Mouse (Mus musculus): Measurements from ENCODE around the gene Igf1r. TPM values are rescaled to one million over a fixed set of nuclear protein-coding genes. Genes with fewer than 3 reads are reported as not detected.

Gene Igf1r
- polyA plus RNA-seq, 1 experiment = 22.7 TPM

- Histone ChIP-seq H3K4me3 (ENCODE audit: insufficient read depth, low read length) (no peak overlapping the region), H3K4me1 (ENCODE audit: control insufficient read depth, insufficient read depth, low read length) (peaks cover 13% of the 10 kb centered on the region), H3K27ac (ENCODE audit: insufficient read depth, low read length) (no peak overlapping the region)
- TF ChIP-seq POLR2A (IDR thresholded peaks at IDR 0.05; ENCODE audit: extremely low read depth, insufficient read depth, low read length) (no peak), CTCF (IDR thresholded peaks at IDR 0.05; ENCODE audit: extremely low read depth, insufficient read depth, low read length) (no peak)
Measured at GRCm38 (mm10) chr7:68111532-68111931, 158.9 kb downstream of the Igf1r start.

DNA sequence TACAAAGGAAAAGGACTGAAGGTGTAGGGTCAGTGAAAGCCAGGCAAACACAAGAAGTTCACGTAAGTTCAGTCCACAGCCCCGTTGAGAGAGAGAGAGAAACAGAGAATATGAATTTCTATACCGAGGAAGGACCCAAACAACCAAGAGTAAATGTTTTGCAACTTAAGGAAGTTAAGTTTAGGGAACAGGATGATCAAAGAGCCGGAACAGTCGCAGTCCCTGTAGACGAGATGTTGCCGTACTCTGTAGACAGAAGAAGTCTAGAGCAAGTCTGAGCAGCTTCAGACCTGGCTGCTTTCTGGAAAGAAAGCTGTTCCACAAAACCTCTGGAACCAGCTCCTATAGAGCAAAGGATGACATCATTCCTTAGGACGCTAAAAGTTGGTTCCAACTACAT lies 160.0 kb downstream of the Igf1r start:
- Histone ChIP-seq H3K4me3 (ENCODE audit: insufficient read depth, low read length) (no peak overlapping the region), H3K4me1 (ENCODE audit: control insufficient read depth, insufficient read depth, low read length) (peaks cover 13% of the 10 kb centered on the region), H3K27ac (ENCODE audit: insufficient read depth, low read length) (no peak overlapping the region)
- TF ChIP-seq POLR2A (IDR thresholded peaks at IDR 0.05; ENCODE audit: extremely low read depth, insufficient read depth, low read length) = no peak
- no peak for TF ChIP-seq CTCF (IDR thresholded peaks at IDR 0.05; ENCODE audit: extremely low read depth, insufficient read depth, low read length)

DNA sequence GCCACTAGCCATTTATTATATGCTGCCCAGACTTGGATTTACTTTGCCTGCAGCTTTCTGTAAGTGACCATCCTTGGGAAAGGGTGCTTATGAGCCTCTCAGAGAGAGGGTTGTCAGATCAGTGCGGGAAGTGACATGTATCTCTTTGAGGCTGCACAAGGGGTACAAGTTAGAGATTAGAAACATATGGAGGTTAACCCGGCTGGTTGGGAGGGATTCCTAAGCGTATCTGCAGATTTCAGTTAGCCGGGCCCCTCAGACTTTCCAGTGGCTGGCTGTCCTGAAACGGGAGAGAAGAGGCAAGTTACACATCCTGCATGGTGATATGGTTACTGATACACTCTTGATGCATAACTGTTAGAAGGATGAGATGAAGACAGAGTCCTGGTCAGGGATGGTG lies 161.7 kb downstream of the Igf1r start:
- H3K27ac ChIP-seq (ENCODE audit: insufficient read depth, low read length) = no peak overlapping the region
- no peak overlapping the region for H3K4me3 ChIP-seq (ENCODE audit: insufficient read depth, low read length)
- TF ChIP-seq POLR2A (IDR thresholded peaks at IDR 0.05; ENCODE audit: extremely low read depth, insufficient read depth, low read length) (no peak), CTCF (IDR thresholded peaks at IDR 0.05; ENCODE audit: extremely low read depth, insufficient read depth, low read length) (no peak)
- peaks cover 10% of the 10 kb centered on the region for H3K4me1 ChIP-seq (ENCODE audit: control insufficient read depth, insufficient read depth, low read length)

DNA sequence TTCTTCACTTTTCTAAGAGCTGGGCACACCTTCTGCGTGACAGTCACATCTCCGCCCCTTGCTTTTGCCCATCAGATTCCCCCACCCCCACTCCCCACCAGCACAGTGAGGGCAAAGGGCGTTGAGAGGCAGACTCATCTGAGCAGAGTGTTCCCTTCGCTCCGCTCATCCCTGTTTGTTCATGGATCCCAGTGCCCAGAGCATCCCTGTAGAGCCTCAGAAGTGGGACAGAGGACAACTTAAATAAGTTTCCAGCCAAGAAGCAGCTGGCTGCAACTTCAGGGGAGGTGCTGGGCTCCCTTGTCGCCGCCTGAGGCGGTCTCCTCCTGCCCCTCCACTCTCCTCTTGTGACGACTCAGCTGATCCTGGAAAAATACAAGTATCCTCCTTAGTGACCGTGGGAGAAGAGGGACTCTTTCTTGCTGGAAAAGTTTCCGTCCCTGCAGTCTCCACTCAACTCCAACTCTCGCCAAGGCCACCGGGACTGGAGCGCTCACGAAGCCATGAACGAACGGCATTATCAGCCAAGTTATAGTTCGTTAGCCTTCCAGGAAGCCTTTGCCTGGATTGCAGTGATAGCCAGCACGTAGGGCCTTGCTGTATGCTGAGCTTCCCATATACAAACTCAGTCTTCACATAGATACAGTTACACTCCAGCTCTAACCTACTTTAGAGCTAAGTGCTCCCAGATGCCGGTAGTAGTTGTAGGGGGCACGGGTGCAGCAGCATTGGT lies 162.5 kb downstream of the Igf1r start:
- H3K4me3 ChIP-seq (ENCODE audit: insufficient read depth, low read length) = no peak overlapping the region
- no peak for TF ChIP-seq POLR2A (IDR thresholded peaks at IDR 0.05; ENCODE audit: extremely low read depth, insufficient read depth, low read length)
- no peak for TF ChIP-seq CTCF (IDR thresholded peaks at IDR 0.05; ENCODE audit: extremely low read depth, insufficient read depth, low read length)
- H3K27ac ChIP-seq (ENCODE audit: insufficient read depth, low read length) = 0 out of 2 replicates have a peak overlapping the region, but pooled peaks have one; percentile 39
- peaks cover 10% of the 10 kb centered on the region for H3K4me1 ChIP-seq (ENCODE audit: control insufficient read depth, insufficient read depth, low read length)

DNA sequence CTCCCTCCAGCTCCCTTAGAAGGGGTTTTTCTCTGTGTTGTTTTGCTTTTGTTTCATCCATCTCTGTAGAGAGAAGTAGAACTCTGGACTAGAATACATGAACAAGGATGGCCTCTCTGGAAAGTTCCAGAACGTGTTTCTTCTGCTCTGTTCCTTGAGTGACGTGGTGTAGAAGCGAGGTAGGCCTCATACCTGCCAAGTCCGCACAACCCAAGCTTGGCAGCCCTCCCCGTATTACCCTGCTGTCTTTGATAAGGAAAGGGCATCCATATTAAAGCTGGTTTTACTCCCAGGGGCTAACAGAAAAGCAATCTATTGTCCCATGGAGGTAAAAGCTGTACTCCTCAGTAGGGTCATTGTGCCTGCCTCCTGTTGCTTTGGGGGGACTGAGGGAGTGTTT lies 164.9 kb downstream of the Igf1r start:
- TF ChIP-seq CTCF (IDR thresholded peaks at IDR 0.05; ENCODE audit: extremely low read depth, insufficient read depth, low read length) (no peak), POLR2A (IDR thresholded peaks at IDR 0.05; ENCODE audit: extremely low read depth, insufficient read depth, low read length) (no peak)
- Histone ChIP-seq H3K27ac (ENCODE audit: insufficient read depth, low read length) (no peak overlapping the region), H3K4me1 (ENCODE audit: control insufficient read depth, insufficient read depth, low read length) (peaks cover 8% of the 10 kb centered on the region; the same call in 1 of the 2 replicates), H3K4me3 (ENCODE audit: insufficient read depth, low read length) (no peak overlapping the region)

DNA sequence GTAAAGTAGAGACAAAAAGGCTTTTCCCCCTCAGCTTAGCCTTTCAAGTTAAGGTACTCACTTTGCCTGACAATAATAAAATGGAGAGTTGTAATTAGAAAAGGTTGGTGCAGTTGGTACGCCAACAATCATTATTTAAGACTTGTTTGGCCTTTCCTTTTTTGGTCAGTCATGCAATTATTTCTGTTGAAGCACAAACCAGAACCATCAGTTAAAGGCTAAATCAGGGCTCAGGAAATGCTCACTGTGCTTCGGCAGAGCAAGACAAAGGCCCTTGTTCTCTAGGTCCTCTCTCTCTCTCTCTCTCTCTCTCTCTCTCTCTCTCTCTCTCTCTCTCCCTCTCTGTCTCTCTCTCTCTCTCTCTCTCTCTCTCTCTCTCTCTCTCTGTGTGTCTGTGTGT lies 165.4 kb downstream of the Igf1r start:
- TF ChIP-seq POLR2A (IDR thresholded peaks at IDR 0.05; ENCODE audit: extremely low read depth, insufficient read depth, low read length) = no peak
- TF ChIP-seq CTCF (IDR thresholded peaks at IDR 0.05; ENCODE audit: extremely low read depth, insufficient read depth, low read length) = no peak
- Histone ChIP-seq H3K4me3 (ENCODE audit: insufficient read depth, low read length) (no peak overlapping the region), H3K27ac (ENCODE audit: insufficient read depth, low read length) (no peak overlapping the region), H3K4me1 (ENCODE audit: control insufficient read depth, insufficient read depth, low read length) (peaks cover 6% of the 10 kb centered on the region; the same call in 1 of the 2 replicates)

- TF ChIP-seq CTCF (IDR thresholded peaks at IDR 0.05; ENCODE audit: extremely low read depth, insufficient read depth, low read length) = no peak
- TF ChIP-seq POLR2A (IDR thresholded peaks at IDR 0.05; ENCODE audit: extremely low read depth, insufficient read depth, low read length) = no peak
- Histone ChIP-seq H3K4me1 (ENCODE audit: control insufficient read depth, insufficient read depth, low read length) (no peaks in the 10 kb centered on the region; the same call in 1 of the 2 replicates), H3K27ac (ENCODE audit: insufficient read depth, low read length) (no peak overlapping the region), H3K4me3 (ENCODE audit: insufficient read depth, low read length) (no peak overlapping the region)
Measured at GRCm38 (mm10) chr7:68119605-68120004, 167.0 kb downstream of the Igf1r start.

GRCm38 (mm10) chr7:68122418-68122817 lies 169.8 kb downstream of the Igf1r start:
- Histone ChIP-seq H3K4me3 (ENCODE audit: insufficient read depth, low read length) (no peak overlapping the region), H3K27ac (ENCODE audit: insufficient read depth, low read length) (no peak overlapping the region), H3K4me1 (ENCODE audit: control insufficient read depth, insufficient read depth, low read length) (no peaks in the 10 kb centered on the region)
- TF ChIP-seq CTCF (IDR thresholded peaks at IDR 0.05; ENCODE audit: extremely low read depth, insufficient read depth, low read length) (no peak), POLR2A (IDR thresholded peaks at IDR 0.05; ENCODE audit: extremely low read depth, insufficient read depth, low read length) (no peak)

DNA sequence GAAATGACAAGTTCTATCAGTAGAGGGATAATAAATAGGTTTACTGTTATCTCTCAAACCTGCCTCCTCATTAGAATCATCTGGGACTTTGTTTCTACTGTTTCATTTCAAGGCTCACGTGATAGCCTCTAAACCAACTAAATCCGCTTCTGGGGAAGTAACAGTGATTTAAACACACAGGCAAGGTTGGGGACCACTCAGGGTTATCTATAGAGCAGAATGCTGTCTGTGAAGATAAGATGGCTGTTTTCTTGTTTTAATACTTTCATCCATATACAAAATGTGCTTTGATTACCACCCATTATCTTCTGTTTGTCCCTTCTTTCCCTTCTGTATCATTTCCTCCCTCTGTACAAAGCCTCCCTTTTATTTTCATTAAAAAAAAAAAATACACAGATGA lies 172.7 kb downstream of the Igf1r start:
- Histone ChIP-seq H3K4me1 (ENCODE audit: control insufficient read depth, insufficient read depth, low read length) (peaks cover 2% of the 10 kb centered on the region; the same call in 1 of the 2 replicates), H3K27ac (ENCODE audit: insufficient read depth, low read length) (no peak overlapping the region), H3K4me3 (ENCODE audit: insufficient read depth, low read length) (no peak overlapping the region)
- TF ChIP-seq POLR2A (IDR thresholded peaks at IDR 0.05; ENCODE audit: extremely low read depth, insufficient read depth, low read length) = no peak
- no peak for TF ChIP-seq CTCF (IDR thresholded peaks at IDR 0.05; ENCODE audit: extremely low read depth, insufficient read depth, low read length)

GRCm38 (mm10) chr7:68127799-68128261 lies 175.2 kb downstream of the Igf1r start:
- Histone ChIP-seq H3K27ac (ENCODE audit: insufficient read depth, low read length) (no peak overlapping the region), H3K4me1 (ENCODE audit: control insufficient read depth, insufficient read depth, low read length) (peaks cover 2% of the 10 kb centered on the region; the same call in 1 of the 2 replicates), H3K4me3 (ENCODE audit: insufficient read depth, low read length) (no peak overlapping the region)
- TF ChIP-seq CTCF (IDR thresholded peaks at IDR 0.05; ENCODE audit: extremely low read depth, insufficient read depth, low read length) (peak; percentile 84), POLR2A (IDR thresholded peaks at IDR 0.05; ENCODE audit: extremely low read depth, insufficient read depth, low read length) (no peak)

Measured in cortical plate, adult 2 months (tissue).